8 mouse cellular contexts compared by ENCODE assay signal in the genomic region with DNA sequence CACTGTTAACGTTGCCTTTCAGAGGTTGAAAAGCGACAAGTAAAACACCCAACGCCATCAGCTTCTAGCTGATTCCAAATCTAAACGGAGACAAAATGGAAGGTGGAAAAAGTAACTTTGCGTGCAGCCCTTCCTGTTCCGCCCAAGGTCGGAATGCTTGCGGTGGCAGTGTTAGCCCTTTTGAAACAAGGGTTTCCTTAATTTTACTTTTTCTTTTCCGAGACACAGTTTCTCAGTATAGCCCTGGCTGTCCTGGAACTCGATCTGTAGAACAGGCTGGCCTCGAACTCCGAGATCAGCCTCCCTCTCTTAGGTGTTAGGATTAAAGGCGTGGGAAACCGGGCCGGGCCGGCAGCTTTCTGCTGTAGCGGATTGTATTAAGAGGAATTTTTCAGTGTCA. TPM values are rescaled to one million over a fixed set of nuclear protein-coding genes. Genes with fewer than 3 reads are reported as not detected.
DNase-seq lines count a peak whose midpoint lies in the region; ATAC-seq and TF ChIP-seq lines count a peak whose summit lies in the region.

No protein-coding gene starts in this region.

- no peak for TF ChIP-seq CTCF in E14TG2a.4 (conservative IDR thresholded peaks at IDR 0.05; ENCODE audit: low read length)

- peaks cover 12% of the 10 kb centered on the region for H3K4me1 ChIP-seq in heart, embryonic 10.5 days
- peaks cover 12% of the 10 kb centered on the region for H3K4me1 ChIP-seq in E14TG2a.4 (replicated peaks; ENCODE audit: low read depth, low read length)
- H3K4me1 ChIP-seq in hindbrain, embryonic 15.5 days (replicated peaks): peaks cover 19% of the 10 kb centered on the region
- peaks cover 8% of the 10 kb centered on the region for H3K4me1 ChIP-seq in midbrain, embryonic 12.5 days

- H3K36me3 ChIP-seq in heart, embryonic 10.5 days: no peaks in the 10 kb centered on the region
- H3K36me3 ChIP-seq in E14TG2a.4 (ENCODE audit: insufficient read depth, low read length): no peaks in the 10 kb centered on the region
- no peaks in the 10 kb centered on the region for H3K36me3 ChIP-seq in hindbrain, embryonic 15.5 days
- no peaks in the 10 kb centered on the region for H3K36me3 ChIP-seq in midbrain, embryonic 12.5 days

- H3K4me2 ChIP-seq in hindbrain, embryonic 15.5 days: peak overlapping the region; percentile 86
- H3K4me2 ChIP-seq in midbrain, embryonic 12.5 days (replicated peaks): peak overlapping the region; percentile 67

- H3K27ac ChIP-seq in heart, embryonic 10.5 days: peak overlapping the region; percentile 97
- H3K27ac ChIP-seq in hindbrain, embryonic 15.5 days (replicated peaks): peak overlapping the region; percentile 89
- H3K27ac ChIP-seq in midbrain, embryonic 12.5 days (replicated peaks): peak overlapping the region; percentile 83

- under 1% methylated on average over 17 of the region's 17 CpGs for WGBS in heart, embryonic 10.5 days
- under 1% methylated on average over 17 of the region's 17 CpGs for WGBS in hindbrain, embryonic 15.5 days
- under 1% methylated on average over 17 of the region's 17 CpGs for WGBS in midbrain, embryonic 12.5 days

- DNase-seq in heart, embryonic 10.5 days (ENCODE audit: low spot score): no peak
- DNase-seq in heart, adult 18-20 months: no peak
- peak; percentile 24 for DNase-seq in embryo, embryonic 11.5 days (ENCODE audit: low read depth, low spot score)
- DNase-seq in left cerebral cortex, postnatal 4 days: peak; percentile 21
- no peak for DNase-seq in B cell, adult 2 months

- peak overlapping the region; percentile 64 for H3K9ac ChIP-seq in hindbrain, embryonic 15.5 days
- H3K9ac ChIP-seq in midbrain, embryonic 12.5 days (replicated peaks): peak overlapping the region; percentile 79

- 0 out of 2 replicates have a peak, but pooled peaks have one; percentile 20 for ATAC-seq in hindbrain, embryonic 15.5 days (ENCODE audit: low FRiP score, low read depth)
- ATAC-seq in midbrain, embryonic 12.5 days (ENCODE audit: low FRiP score, low read depth): peak; percentile 10; the same call in 1 of the 2 replicates

- H3K27me3 ChIP-seq in heart, embryonic 10.5 days (ENCODE audit: insufficient read depth, poor library complexity, severe bottlenecking): no peaks in the 10 kb centered on the region
- no peaks in the 10 kb centered on the region for H3K27me3 ChIP-seq in E14TG2a.4 (ENCODE audit: insufficient read depth, low read length)
- no peaks in the 10 kb centered on the region for H3K27me3 ChIP-seq in hindbrain, embryonic 15.5 days
- H3K27me3 ChIP-seq in midbrain, embryonic 12.5 days: no peaks in the 10 kb centered on the region

- H3K9me3 ChIP-seq in heart, embryonic 10.5 days: no peaks in the 10 kb centered on the region
- no peaks in the 10 kb centered on the region for H3K9me3 ChIP-seq in E14TG2a.4 (ENCODE audit: low read length)
- no peaks in the 10 kb centered on the region for H3K9me3 ChIP-seq in hindbrain, embryonic 15.5 days
- H3K9me3 ChIP-seq in midbrain, embryonic 12.5 days: no peaks in the 10 kb centered on the region

- H3K4me3 ChIP-seq in heart, embryonic 10.5 days: peak overlapping the region; percentile 88
- peak overlapping the region; percentile 90 for H3K4me3 ChIP-seq in E14TG2a.4 (replicated peaks; ENCODE audit: low read length)
- peak overlapping the region; percentile 63 for H3K4me3 ChIP-seq in hindbrain, embryonic 15.5 days
- peak overlapping the region; percentile 85 for H3K4me3 ChIP-seq in midbrain, embryonic 12.5 days

- intact Hi-C loops in left cerebral cortex, postnatal 4 days (cut with DNase I): no loop called here

RNA-seq across cellular contexts. Expression of gene C1d, which starts 0.5 kb away (rescaled TPM):
- polyA plus RNA-seq in heart, embryonic 10.5 days (2016; fragmentation: Nextera tagmentation; extraction: Ambion mirVana): 85.5 and 94.1 TPM in 2 replicates
- 10 to 100 TPM; 34.8 to 35.7 TPM for total RNA-seq in heart, adult 18-20 months (2021)
- 142 and 153 TPM in 2 replicates for polyA plus RNA-seq in hindbrain, embryonic 15.5 days (2015; fragmentation: Nextera tagmentation; extraction: Ambion mirVana)
- 10 to 100 TPM; 76.2 to 77.6 TPM for total RNA-seq in left cerebral cortex, postnatal 4 days (2021)
- polyA plus RNA-seq in midbrain, embryonic 12.5 days (2016; fragmentation: Nextera tagmentation; extraction: Ambion mirVana): 105 and 110 TPM in 2 replicates

RNA-seq across cellular contexts. Expression of gene Pno1, which starts 46.5 kb away (rescaled TPM):
- polyA plus RNA-seq in heart, embryonic 10.5 days (2016; fragmentation: Nextera tagmentation; extraction: Ambion mirVana): 95.4 and 114 TPM in 2 replicates
- 10 to 100 TPM; 33.1 to 35.1 TPM for total RNA-seq in heart, adult 18-20 months (2021)
- polyA plus RNA-seq in hindbrain, embryonic 15.5 days (2015; fragmentation: Nextera tagmentation; extraction: Ambion mirVana): 44.6 and 49.0 TPM in 2 replicates
- total RNA-seq in left cerebral cortex, postnatal 4 days (2021): 10 to 100 TPM; 34.5 to 34.6 TPM
- 66.5 and 74.9 TPM in 2 replicates for polyA plus RNA-seq in midbrain, embryonic 12.5 days (2016; fragmentation: Nextera tagmentation; extraction: Ambion mirVana)

Comparison
In these comparisons a context has a peak if more than half of its experiments do, and no peak if none do; other contexts are left out.
1. DNase-seq: peak in embryo, embryonic 11.5 days (single experiment) and left cerebral cortex, postnatal 4 days (single experiment); none in heart, embryonic 10.5 days (single experiment), heart, adult 18-20 months (0 of 2) and B cell, adult 2 months (0 of 2).
2. Peak in every context shown above with its lines, with median percentiles within 50 percentile points of each other: H3K27ac ChIP-seq and H3K4me3 ChIP-seq.